Mouse (Mus musculus) limb, embryonic 12.5 days (tissue): ENCODE data around the gene Nrg4. TPM values are rescaled to one million over a fixed set of nuclear protein-coding genes. Genes with fewer than 3 reads are reported as not detected.
"Not testable (repeated sequence)": the region's sequence is repeated elsewhere in the genome, so short reads cannot be mapped to it uniquely, and the experiment has no call there.

Experiments used
- ATAC-seq: fragments of 200-750 bp; cut with Nextera tagmentation; 2 replicates; pipeline ENCODE4 v1.8.0; 2017; ENCODE audit warnings: low read depth, moderate TSS enrichment; ENCODE audit not compliant: insufficient number of reproducible peaks, insufficient read depth, low FRiP score, low TSS enrichment
- H3K27ac ChIP-seq: fragments of 300-500 bp; sonication (generic); 2 replicates; pipeline ENCODE4 v1.5.1; 2016; ENCODE audit warnings: mild to moderate bottlenecking, moderate library complexity
- H3K27me3 ChIP-seq: fragments of 300-500 bp; sonication (generic); 2 replicates; pipeline ENCODE4 v1.6.1; 2016; ENCODE audit warnings: mild to moderate bottlenecking, moderate library complexity
- H3K36me3 ChIP-seq: fragments of 300-500 bp; sonication (generic); 2 replicates; pipeline ENCODE4 v1.6.1; 2016; ENCODE audit warnings: mild to moderate bottlenecking, moderate library complexity
- H3K4me1 ChIP-seq: fragments of 300-500 bp; sonication (generic); replicated peaks from 2 replicates; pipeline ENCODE4 v1.6.1; 2016
- H3K4me2 ChIP-seq: fragments of 300-500 bp; sonication (generic); 2 replicates; pipeline ENCODE4 v1.6.1; 2016; ENCODE audit warnings: mild to moderate bottlenecking, moderate library complexity
- H3K4me3 ChIP-seq: fragments of 300-500 bp; sonication (generic); replicated peaks from 2 replicates; pipeline ENCODE4 v1.5.1; 2016; ENCODE audit warnings: mild to moderate bottlenecking
- H3K9ac ChIP-seq: fragments of 300-500 bp; sonication (generic); replicated peaks from 2 replicates; pipeline ENCODE4 v1.6.1; 2016; ENCODE audit warnings: mild to moderate bottlenecking, moderate library complexity
- H3K9me3 ChIP-seq: fragments of 300-500 bp; sonication (generic); 2 replicates; pipeline ENCODE4 v1.6.1; 2016; ENCODE audit warnings: mild to moderate bottlenecking, moderate library complexity
- WGBS: fragments of 180-500 bp; shearing (Covaris S2); methylation state at CpG from one replicate; pipeline ENCODE4 v1.1.7; 2016; 5-methylcytosine and 5-hydroxymethylcytosine counted together
- polyA plus RNA-seq: library from polyadenylated mRNA; unstranded; fragments of >200 nt; fragmentation: Nextera tagmentation; extraction: Ambion mirVana; gene quantifications from 2 replicates; pipeline ENCODE4 v1.2.1, GENCODE M21; 2016

The Nrg4 gene
- polyA plus RNA-seq, 1 experiment from 2014 or later, result 1.5 TPM

DNA sequence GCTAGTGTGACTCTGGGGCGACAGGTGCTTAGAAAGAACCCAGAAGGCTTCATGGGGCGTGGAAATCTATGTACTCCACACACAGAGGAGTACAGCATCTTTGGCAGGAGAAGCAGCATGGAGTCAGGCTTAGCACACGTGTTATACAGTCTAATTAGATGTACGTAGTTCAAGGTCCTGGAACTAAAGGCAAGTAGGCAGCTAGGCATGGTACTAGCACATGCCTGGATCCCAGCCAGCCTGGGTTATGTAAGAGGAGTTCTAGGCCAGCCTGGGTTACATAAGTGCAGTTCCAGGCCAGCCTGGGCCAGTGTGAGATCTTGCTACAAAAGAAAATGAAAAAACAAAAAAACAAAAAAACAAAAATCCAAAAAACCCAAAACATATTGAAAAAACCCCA lies 49.1 kb downstream of the Nrg4 start:
- H3K36me3 ChIP-seq, result no peaks in the 10 kb centered on the region
- 0 out of 2 replicates have a peak, but pooled peaks cover 5% of the 10 kb centered on the region for H3K4me1 ChIP-seq
- H3K4me2 ChIP-seq, result no peak overlapping the region
- 62% methylated on average over 4 of the region's 4 CpGs for WGBS
- no peaks in the 10 kb centered on the region for H3K9me3 ChIP-seq
- no peak overlapping the region for H3K4me3 ChIP-seq
- ATAC-seq, result no peak
- no peaks in the 10 kb centered on the region; the same call in 1 of the 2 replicates for H3K27me3 ChIP-seq
- H3K9ac ChIP-seq, result no peak overlapping the region
- no peak overlapping the region for H3K27ac ChIP-seq

DNA sequence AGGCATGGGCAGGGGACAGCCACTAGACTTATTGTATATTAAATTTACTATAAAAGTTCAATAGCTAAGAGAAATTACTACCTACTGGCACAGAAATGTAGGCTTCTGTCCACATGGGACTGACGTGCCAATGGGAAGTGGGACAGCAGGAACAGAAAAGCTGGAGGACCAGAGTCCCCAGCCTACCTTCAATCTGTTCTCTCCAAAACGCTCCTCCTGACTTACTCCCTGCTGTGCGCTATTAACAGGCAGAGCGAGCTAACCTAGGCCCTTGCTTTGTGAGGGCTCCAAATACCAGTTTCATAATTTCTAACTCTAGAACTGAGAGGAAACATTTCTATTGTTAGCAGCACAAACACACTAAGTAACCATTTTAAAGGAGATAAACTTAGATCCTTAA lies 52.7 kb downstream of the Nrg4 start:
- no peaks in the 10 kb centered on the region for H3K27me3 ChIP-seq
- H3K4me3 ChIP-seq, result no peak overlapping the region
- ATAC-seq, result no peak
- no peak overlapping the region for H3K9ac ChIP-seq
- no peaks in the 10 kb centered on the region for H3K9me3 ChIP-seq
- no peaks in the 10 kb centered on the region for H3K36me3 ChIP-seq
- no peak overlapping the region for H3K27ac ChIP-seq
- peaks cover 5% of the 10 kb centered on the region; the same call in 1 of the 2 replicates for H3K4me1 ChIP-seq
- H3K4me2 ChIP-seq, result no peak overlapping the region
- 50% methylated on average over 4 of the region's 4 CpGs for WGBS

DNA sequence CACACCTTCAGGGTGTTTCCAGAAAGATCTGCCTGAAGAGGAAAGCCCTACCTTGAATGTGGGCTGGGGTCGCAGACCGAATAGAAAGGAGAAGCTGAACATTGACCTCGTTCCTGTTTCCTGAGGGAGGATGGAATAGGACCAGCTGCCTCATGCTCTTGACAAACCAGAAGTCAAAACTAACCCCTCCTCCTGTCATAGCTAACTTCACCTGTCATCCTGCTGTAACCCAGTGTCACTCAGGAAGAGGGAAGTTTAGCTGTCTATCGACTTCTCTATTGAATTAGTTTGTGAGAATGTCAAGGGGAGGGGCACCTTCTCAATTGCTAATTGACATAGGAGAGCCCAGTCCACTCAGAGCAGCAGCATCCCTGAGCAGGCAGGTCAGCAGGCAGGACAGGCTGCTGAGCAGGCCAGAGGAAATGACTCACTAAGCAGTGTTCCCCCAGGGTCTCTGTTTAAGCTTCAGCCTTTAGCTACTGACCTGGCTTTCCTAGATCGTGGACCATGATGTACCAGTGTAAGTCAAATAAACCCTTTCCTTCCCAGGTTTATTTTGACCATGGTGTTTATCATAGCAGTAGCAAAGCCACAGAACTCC lies 54.6 kb downstream of the Nrg4 start:
- no peaks in the 10 kb centered on the region for H3K27me3 ChIP-seq
- H3K4me1 ChIP-seq, result peaks cover 5% of the 10 kb centered on the region; the same call in 1 of the 2 replicates
- no peak overlapping the region for H3K4me3 ChIP-seq
- H3K36me3 ChIP-seq, result no peaks in the 10 kb centered on the region
- WGBS, result 60% methylated on average over 5 of the region's 5 CpGs
- no peaks in the 10 kb centered on the region for H3K9me3 ChIP-seq
- no peak overlapping the region for H3K4me2 ChIP-seq
- ATAC-seq, result no peak
- H3K27ac ChIP-seq, result no peak overlapping the region
- H3K9ac ChIP-seq, result no peak overlapping the region

DNA sequence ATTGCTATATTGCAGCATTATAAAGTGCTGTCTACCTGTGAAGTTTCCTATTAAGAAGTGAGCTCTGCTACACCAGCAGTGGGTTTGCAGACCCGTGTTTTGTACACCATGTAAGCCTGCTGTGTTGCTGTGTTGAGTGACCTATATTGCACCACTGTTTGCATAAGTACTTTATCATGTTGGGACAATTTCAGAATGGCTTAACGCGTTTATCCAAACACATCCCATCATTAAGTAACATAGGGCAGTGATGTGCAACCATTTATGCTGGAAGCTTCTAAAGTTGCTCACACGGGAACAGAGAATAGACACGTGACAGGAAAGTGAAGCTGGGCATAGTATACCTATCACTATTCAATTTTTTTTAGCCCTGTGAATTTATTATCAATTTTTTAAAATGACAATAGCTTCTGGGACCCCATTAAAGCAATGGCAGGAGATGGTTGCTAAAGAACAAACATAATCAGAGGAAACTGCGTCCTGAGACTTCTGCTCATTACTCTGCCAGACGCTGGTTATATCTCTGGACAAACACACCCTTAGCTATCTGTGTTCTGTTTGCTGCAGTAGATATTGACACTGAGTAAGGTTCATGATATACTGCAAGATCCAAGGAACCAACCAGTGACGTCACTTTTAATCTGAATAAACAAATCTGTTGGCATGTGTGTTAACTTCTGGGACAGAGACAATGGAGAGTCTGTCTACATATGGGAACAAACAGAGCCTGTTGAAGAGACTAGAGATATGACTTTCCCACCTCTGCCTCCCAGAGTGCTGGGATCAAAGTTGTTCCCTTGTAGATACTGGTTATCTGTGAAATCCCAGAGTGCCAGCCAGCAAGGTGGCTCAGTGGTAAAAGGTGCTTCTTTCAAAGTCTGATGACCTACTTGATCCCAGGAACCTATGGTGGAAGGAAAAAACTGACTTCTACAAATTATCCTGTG lies 62.0 kb downstream of the Nrg4 start:
- Histone ChIP-seq H3K9me3 (no peaks in the 10 kb centered on the region), H3K27ac (no peak overlapping the region), H3K27me3 (no peaks in the 10 kb centered on the region), H3K4me1 (no peaks in the 10 kb centered on the region; the same call in 1 of the 2 replicates), H3K9ac (no peak overlapping the region), H3K36me3 (no peaks in the 10 kb centered on the region), H3K4me3 (no peak overlapping the region), H3K4me2 (no peak overlapping the region)
- WGBS, result 79% methylated on average over 8 of the region's 8 CpGs
- no peak for ATAC-seq

DNA sequence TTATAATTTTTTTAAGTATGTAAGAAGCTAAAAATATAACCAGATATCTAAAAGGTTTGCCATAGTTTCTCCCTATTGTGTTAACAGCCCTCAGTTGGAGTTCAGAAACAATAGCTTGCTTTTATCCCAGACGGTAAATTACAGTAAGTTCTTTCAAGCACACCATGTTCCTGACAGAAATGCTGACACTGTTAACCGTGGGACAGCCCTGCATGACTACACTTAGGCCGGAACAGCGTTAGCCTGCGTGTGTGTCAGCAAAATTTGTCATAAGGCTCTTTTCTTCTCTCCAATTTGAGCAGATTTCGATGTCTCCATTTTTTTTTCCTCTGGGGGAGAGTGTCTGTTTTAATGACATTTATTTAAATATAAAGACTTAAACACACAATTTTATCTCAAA lies 66.9 kb downstream of the Nrg4 start:
- ATAC-seq, result no peak
- WGBS, result 85% methylated on average over 6 of the region's 6 CpGs

DNA sequence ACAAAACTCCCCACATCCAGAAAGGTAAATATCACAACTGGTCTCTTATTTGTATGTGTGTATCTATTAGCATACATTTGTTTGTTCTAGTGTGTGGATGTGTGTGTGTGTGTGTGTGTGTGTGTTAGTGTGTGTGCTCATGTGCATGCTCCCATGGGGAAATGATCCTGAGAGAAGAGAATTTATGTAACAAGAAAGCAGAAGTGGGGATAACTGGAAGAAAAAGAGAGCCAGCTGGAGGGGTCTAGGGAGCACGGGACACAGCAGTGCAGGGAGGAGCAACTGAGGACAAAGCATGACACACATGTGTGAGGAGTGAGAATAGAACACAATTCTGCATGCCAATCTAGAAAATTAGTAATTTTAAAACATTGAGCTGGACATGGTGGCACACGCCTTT lies 69.5 kb downstream of the Nrg4 start:
- Histone ChIP-seq H3K9ac (no peak overlapping the region), H3K27me3 (no peaks in the 10 kb centered on the region), H3K27ac (no peak overlapping the region), H3K4me1 (no peaks in the 10 kb centered on the region), H3K9me3 (no peaks in the 10 kb centered on the region), H3K4me2 (no peak overlapping the region), H3K36me3 (no peaks in the 10 kb centered on the region), H3K4me3 (no peak overlapping the region)
- WGBS, result 83% methylated on average over 2 of the region's 2 CpGs
- ATAC-seq, result no peak

More for the DNA sequence above, 66.9 kb downstream of the Nrg4 start:
- Histone ChIP-seq H3K9me3 (no peaks in the 10 kb centered on the region), H3K9ac (no peak overlapping the region), H3K4me3 (no peak overlapping the region), H3K4me2 (no peak overlapping the region), H3K36me3 (no peaks in the 10 kb centered on the region), H3K4me1 (no peaks in the 10 kb centered on the region), H3K27me3 (no peaks in the 10 kb centered on the region), H3K27ac (no peak overlapping the region)

DNA sequence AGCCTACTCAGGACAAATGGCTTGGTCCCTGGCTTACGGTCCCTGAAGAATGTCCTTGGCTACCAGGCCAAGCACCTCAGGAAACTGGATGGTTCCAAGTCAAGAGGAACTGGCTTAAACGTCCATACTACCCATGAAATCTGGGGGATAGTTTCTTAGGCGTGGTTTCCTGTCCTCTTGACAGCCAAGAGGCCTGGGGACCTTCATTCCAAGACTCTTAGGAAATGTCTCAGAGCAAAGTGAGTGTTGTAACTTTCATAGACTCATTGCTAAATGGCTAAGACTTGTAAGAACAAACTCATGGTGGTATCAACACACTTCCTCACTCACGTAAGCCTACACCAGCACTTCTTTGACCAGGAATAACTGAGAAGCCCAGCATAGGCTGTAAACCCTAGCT lies 71.0 kb downstream of the Nrg4 start:
- Histone ChIP-seq H3K4me3 (no peak overlapping the region), H3K9me3 (no peaks in the 10 kb centered on the region), H3K4me1 (no peaks in the 10 kb centered on the region), H3K27ac (no peak overlapping the region), H3K4me2 (no peak overlapping the region), H3K9ac (no peak overlapping the region), H3K36me3 (no peaks in the 10 kb centered on the region), H3K27me3 (no peaks in the 10 kb centered on the region)
- WGBS, result 69% methylated on average over 4 of the region's 4 CpGs
- ATAC-seq, result no peak

DNA sequence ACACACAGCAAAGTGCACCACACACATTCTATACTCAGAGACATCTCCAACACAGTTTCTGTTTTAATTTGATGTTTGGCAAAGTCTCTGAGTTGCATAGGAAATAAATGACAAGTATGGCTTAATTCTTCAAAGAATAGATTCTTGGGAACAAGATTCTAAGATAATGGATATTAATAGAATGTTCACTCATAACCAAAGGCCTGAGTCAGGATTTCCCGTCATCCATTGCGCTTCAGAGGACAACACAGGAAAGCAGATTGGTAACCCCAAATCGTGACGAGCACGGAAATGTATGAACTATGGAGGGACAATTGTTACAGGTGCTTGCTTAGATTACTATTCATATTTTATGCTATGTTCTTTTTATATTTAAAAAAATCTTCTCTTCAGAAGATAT lies 71.6 kb downstream of the Nrg4 start:
- Histone ChIP-seq H3K9me3 (no peaks in the 10 kb centered on the region), H3K27me3 (no peaks in the 10 kb centered on the region), H3K4me2 (no peak overlapping the region), H3K4me3 (no peak overlapping the region), H3K4me1 (no peaks in the 10 kb centered on the region), H3K36me3 (no peaks in the 10 kb centered on the region), H3K9ac (no peak overlapping the region), H3K27ac (no peak overlapping the region)
- ATAC-seq, result no peak
- 94% methylated on average over 5 of the region's 5 CpGs for WGBS

DNA sequence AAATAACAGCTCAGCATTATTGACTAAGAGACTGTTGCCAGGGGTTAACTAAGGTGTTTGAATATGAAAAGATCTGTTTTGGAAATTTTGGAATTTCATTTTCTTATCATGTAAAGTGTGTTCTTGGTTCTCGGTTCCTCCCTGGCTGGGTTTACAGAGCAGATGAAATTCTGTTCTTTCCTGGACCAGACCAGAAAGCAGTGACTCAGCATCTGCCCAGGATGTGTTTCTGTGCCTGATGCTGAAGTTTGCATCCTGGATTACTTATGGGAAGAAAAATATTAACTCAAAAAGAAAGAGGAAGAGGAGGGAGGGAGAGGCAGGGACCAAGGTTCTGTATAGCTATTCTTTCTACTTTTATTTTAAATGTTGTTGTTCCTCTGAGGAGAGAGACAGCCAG lies 72.8 kb downstream of the Nrg4 start:
- Histone ChIP-seq H3K9me3 (no peaks in the 10 kb centered on the region), H3K4me2 (no peak overlapping the region), H3K4me3 (no peak overlapping the region), H3K9ac (no peak overlapping the region), H3K27me3 (no peaks in the 10 kb centered on the region), H3K27ac (no peak overlapping the region), H3K4me1 (no peaks in the 10 kb centered on the region), H3K36me3 (no peaks in the 10 kb centered on the region)
- 87% methylated on average over 1 of the region's 1 CpGs for WGBS
- no peak for ATAC-seq

DNA sequence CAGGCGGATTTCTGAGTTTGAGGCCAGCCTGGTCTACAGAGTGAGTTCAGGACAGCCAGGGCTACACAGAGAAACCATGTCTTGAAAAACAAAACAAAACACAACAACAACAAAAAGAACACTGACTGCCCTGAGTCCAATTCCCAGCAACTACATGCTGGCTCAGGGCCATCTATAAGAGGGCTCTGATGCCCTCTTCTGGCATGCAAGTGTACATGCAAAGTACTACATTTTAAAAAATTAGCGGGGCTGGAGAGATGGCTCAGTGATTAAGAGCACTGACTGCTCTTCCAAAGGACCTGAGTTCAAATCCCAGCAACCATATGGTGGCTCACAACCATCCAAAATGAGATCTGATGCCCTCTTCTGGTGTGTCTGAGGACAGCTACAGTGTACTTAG lies 74.5 kb downstream of the Nrg4 start:
- not testable (repeated sequence) for H3K36me3 ChIP-seq, H3K27ac ChIP-seq, H3K9ac ChIP-seq, H3K4me1 ChIP-seq, H3K27me3 ChIP-seq, H3K4me2 ChIP-seq, H3K9me3 ChIP-seq, H3K4me3 ChIP-seq, ATAC-seq
- WGBS, result 56% methylated on average over 2 of the region's 2 CpGs

DNA sequence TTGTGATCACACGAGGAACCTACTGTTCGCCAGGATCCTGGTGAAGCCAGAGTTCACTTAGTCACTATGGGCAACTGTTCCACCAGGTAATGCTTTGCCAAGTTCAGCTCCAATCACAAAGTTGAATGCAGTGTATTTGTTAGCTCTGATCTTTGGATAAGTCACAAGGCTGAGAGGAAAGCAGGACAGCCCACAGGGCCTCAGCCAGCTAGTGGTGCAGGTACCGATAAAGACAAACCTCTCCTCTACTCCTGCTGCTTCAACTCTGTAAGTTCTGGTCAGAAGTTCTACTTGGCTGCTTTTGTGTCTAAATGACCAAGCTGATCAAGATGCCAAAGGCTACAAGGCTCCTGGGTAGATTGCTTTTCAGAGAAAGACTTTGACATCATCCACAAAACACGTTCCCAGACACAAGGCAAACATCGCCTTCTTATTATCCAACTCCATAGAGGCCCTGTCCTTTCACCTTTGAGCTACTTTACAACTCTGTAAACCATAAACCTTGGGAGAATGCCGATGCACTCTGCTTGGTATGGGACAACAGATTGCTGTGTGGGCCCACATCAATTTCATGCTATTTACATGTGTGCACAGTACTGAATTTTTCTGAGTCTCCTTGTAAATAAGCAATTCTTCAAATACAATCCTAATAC lies 75.9 kb downstream of the Nrg4 start:
- Histone ChIP-seq H3K4me2 (no peak overlapping the region), H3K4me3 (no peak overlapping the region), H3K27ac (no peak overlapping the region), H3K36me3 (no peaks in the 10 kb centered on the region), H3K9ac (no peak overlapping the region), H3K4me1 (no peaks in the 10 kb centered on the region), H3K27me3 (no peaks in the 10 kb centered on the region), H3K9me3 (no peaks in the 10 kb centered on the region)
- 71% methylated on average over 6 of the region's 6 CpGs for WGBS
- no peak for ATAC-seq
